Mouse (Mus musculus): ENCODE results near the gene Lrfn2. TPM values are rescaled to one million over a fixed set of nuclear protein-coding genes. Genes with fewer than 3 reads are reported as not detected.

Lrfn2 gene
- total and polyA plus RNA-seq, 3 experiments, result not detected

DNA sequence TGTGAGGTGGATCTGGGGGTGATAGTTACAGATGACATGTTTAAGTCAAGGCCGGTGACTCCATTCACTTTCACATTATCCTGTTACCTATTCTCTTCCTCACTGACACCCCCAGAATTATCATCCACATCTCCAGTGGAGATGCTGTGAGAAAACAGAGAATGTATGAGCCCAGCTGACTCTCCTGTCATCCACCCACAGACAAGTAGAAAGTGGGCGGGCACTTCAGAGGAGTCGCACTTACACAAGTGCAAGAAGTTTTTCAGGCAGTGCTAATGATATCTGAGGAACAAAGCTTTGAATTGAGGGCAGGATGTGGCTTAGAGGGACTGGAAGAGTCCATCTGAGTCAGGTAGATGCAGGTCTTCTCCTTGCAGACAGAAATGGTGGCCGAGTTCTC is 152.9 kb downstream of the Lrfn2 start:
- H3K4me1 ChIP-seq (ENCODE audit: control insufficient read depth in 1 of 2, insufficient read depth in 2 of 2), result no peaks in the 10 kb centered on the region
- DNase-seq (ENCODE audit: extremely low read depth), result no peak
- no peak overlapping the region for H3K4me3 ChIP-seq (replicated peaks in 1 of 3; ENCODE audit: low read depth in 2 of 3, low read length in 2 of 3, poor library complexity in 1 of 3)
- TF ChIP-seq POLR2A (IDR thresholded peaks at IDR 0.05; ENCODE audit: low read depth, low read length), result no peak
- TF ChIP-seq CHD2 (IDR thresholded peaks at IDR 0.05; ENCODE audit: low read length), result no peak
- no peak overlapping the region for H3K4me2 ChIP-seq (ENCODE audit: insufficient read depth, low read depth, poor library complexity, severe bottlenecking)
- H3K27me3 ChIP-seq (replicated peaks), result no peaks in the 10 kb centered on the region
- in situ Hi-C loops (cut with MboI; ENCODE audit: low pct_ligation_motif_present, low pct_unique_long_range_greater_than_20kb, low sequenced_read_pairs) (no loop called here), dilution Hi-C loops (cut with MboI; ENCODE audit: extremely low pct_ligation_motif_present, extremely low pct_unique_long_range_greater_than_20kb, low sequenced_read_pairs) (no loop called here)
- no peak overlapping the region for H3K9ac ChIP-seq (ENCODE audit: insufficient read depth, low read depth)
- H3K27ac ChIP-seq (ENCODE audit: insufficient read depth, low read depth), result no peak overlapping the region
- peaks cover 89% of the 10 kb centered on the region for H3K9me3 ChIP-seq (replicated peaks; ENCODE audit: low read length)
- H3K79me2 ChIP-seq (replicated peaks; ENCODE audit: control insufficient read depth, extremely low read depth, insufficient read depth, poor library complexity, severe bottlenecking), result no peaks in the 10 kb centered on the region
- H3K36me3 ChIP-seq (replicated peaks in 1 of 2; ENCODE audit: control insufficient read depth in 1 of 2, insufficient read depth in 1 of 2, low read length in 1 of 2), result no peaks in the 10 kb centered on the region

DNA sequence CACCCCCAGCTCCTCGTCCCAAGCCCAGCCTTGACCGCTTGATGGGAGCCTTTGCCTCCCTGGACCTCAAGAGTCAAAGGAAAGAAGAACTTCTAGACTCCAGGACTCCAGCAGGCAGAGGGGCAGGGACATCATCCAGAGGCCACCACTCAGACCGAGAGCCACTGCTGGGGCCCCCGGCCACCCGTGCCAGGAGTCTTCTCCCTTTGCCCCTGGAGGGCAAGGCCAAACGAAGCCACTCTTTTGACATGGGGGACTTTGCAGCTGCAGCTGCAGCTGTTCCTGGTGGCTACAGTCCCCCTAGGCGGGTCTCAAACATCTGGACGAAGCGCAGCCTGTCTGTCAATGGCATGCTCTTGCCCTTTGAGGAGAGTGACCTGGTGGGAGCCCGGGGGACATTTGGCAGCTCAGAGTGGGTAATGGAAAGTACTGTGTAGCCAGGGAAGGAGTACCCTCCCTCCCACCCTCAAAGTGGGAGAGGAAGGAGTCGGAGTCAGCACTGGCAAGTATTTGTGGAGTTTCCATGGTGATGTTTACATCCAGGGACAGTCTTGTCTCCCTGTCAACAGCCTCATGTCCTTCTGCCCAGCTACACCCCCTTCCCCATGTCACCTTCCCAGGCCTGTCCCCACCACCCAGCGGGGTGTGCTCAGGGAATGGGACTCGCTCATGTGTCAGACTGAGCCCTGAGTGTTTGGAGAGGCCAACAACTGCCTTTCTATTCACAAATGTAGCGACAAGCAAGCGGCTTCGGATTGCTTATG is 164.8 kb downstream of the Lrfn2 start:
- Histone ChIP-seq H3K36me3 (replicated peaks in 1 of 2; ENCODE audit: control insufficient read depth in 1 of 2, insufficient read depth in 1 of 2, low read length in 1 of 2) (no peaks in the 10 kb centered on the region), H3K4me1 (ENCODE audit: control insufficient read depth in 1 of 2, insufficient read depth in 2 of 2) (no peaks in the 10 kb centered on the region), H3K27me3 (replicated peaks) (no peaks in the 10 kb centered on the region), H3K4me2 (ENCODE audit: insufficient read depth, low read depth, poor library complexity, severe bottlenecking) (no peak overlapping the region), H3K9me3 (replicated peaks; ENCODE audit: low read length) (peaks cover 84% of the 10 kb centered on the region), H3K27ac (ENCODE audit: insufficient read depth, low read depth) (no peak overlapping the region), H3K4me3 (replicated peaks in 1 of 3; ENCODE audit: low read depth in 2 of 3, low read length in 2 of 3, poor library complexity in 1 of 3) (no peak overlapping the region), H3K79me2 (replicated peaks; ENCODE audit: control insufficient read depth, extremely low read depth, insufficient read depth, poor library complexity, severe bottlenecking) (no peaks in the 10 kb centered on the region), H3K9ac (ENCODE audit: insufficient read depth, low read depth) (no peak overlapping the region)
- dilution Hi-C loops (cut with MboI; ENCODE audit: extremely low pct_ligation_motif_present, extremely low pct_unique_long_range_greater_than_20kb, low sequenced_read_pairs), result no loop called here
- in situ Hi-C loops (cut with MboI; ENCODE audit: low pct_ligation_motif_present, low pct_unique_long_range_greater_than_20kb, low sequenced_read_pairs), result no loop called here
- no peak for TF ChIP-seq MXI1 (IDR thresholded peaks at IDR 0.05; ENCODE audit: low read depth, low read length)
- no peak for TF ChIP-seq RCOR1 (conservative IDR thresholded peaks at IDR 0.05; ENCODE audit: low read depth, low read length)
- TF ChIP-seq JUN (IDR thresholded peaks at IDR 0.05; ENCODE audit: insufficient read depth, low read depth, low read length), result no peak
- no peak for TF ChIP-seq CHD2 (IDR thresholded peaks at IDR 0.05; ENCODE audit: low read length)
- TF ChIP-seq SIN3A (IDR thresholded peaks at IDR 0.05; ENCODE audit: low read length), result no peak
- TF ChIP-seq MAX (IDR thresholded peaks at IDR 0.05; ENCODE audit: low read length), result no peak
- TF ChIP-seq SMC3 (IDR thresholded peaks at IDR 0.05; ENCODE audit: low read depth, low read length), result no peak
- no peak for TF ChIP-seq POLR2AphosphoS2 (IDR thresholded peaks at IDR 0.05; ENCODE audit: low read depth, low read length)
- no peak for TF ChIP-seq GABPA (IDR thresholded peaks at IDR 0.05; ENCODE audit: insufficient replicate concordance, low read depth, low read length)
- no peak for TF ChIP-seq MAZ (IDR thresholded peaks at IDR 0.05; ENCODE audit: low read depth, low read length)
- no peak for TF ChIP-seq TBP (conservative IDR thresholded peaks at IDR 0.05; ENCODE audit: low read depth, low read length)
- no peak for TF ChIP-seq UBTF (IDR thresholded peaks at IDR 0.05; ENCODE audit: low read depth, low read length)
- no peak for DNase-seq (ENCODE audit: extremely low read depth)

DNA sequence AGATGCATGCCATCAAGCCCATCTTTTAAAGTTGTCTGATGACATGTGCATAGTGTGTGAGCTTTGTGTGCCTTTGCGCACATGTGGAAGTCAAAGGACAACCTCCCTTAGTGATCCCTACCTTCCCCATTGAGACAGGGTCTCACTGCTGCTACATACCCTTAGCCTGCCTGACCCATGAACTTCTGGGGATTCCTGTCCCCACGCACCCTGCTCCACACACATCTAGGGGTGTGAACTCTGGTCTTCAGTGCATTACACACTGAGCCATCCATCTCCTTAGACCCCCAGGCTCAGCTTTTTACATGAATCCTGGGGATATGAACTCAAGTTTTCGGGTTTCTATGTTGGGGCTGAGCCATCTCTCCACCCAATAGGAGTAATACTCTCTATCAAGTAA is 179.2 kb downstream of the Lrfn2 start:
- Histone ChIP-seq H3K9ac (ENCODE audit: insufficient read depth, low read depth) (no peak overlapping the region), H3K4me2 (ENCODE audit: insufficient read depth, low read depth, poor library complexity, severe bottlenecking) (no peak overlapping the region), H3K27ac (ENCODE audit: insufficient read depth, low read depth) (no peak overlapping the region), H3K4me3 (replicated peaks in 1 of 3; ENCODE audit: low read depth in 2 of 3, low read length in 2 of 3, poor library complexity in 1 of 3) (no peak overlapping the region), H3K79me2 (replicated peaks; ENCODE audit: control insufficient read depth, extremely low read depth, insufficient read depth, poor library complexity, severe bottlenecking) (no peaks in the 10 kb centered on the region), H3K36me3 (replicated peaks in 1 of 2; ENCODE audit: control insufficient read depth in 1 of 2, insufficient read depth in 1 of 2, low read length in 1 of 2) (no peaks in the 10 kb centered on the region), H3K27me3 (replicated peaks) (no peaks in the 10 kb centered on the region), H3K9me3 (replicated peaks; ENCODE audit: low read length) (peaks cover 72% of the 10 kb centered on the region), H3K4me1 (ENCODE audit: control insufficient read depth in 1 of 2, insufficient read depth in 2 of 2) (no peaks in the 10 kb centered on the region)
- no peak for DNase-seq (ENCODE audit: extremely low read depth)
- dilution Hi-C loops (cut with MboI; ENCODE audit: extremely low pct_ligation_motif_present, extremely low pct_unique_long_range_greater_than_20kb, low sequenced_read_pairs) (no loop called here), in situ Hi-C loops (cut with MboI; ENCODE audit: low pct_ligation_motif_present, low pct_unique_long_range_greater_than_20kb, low sequenced_read_pairs) (no loop called here)
- TF ChIP-seq CHD1 (IDR thresholded peaks at IDR 0.05; ENCODE audit: low read depth, low read length) (no peak), RAD21 (IDR thresholded peaks at IDR 0.05; ENCODE audit: low read depth, low read length) (no peak), MAZ (IDR thresholded peaks at IDR 0.05; ENCODE audit: low read depth, low read length) (no peak), HCFC1 (IDR thresholded peaks at IDR 0.05; ENCODE audit: low read depth, low read length) (no peak), EP300 (IDR thresholded peaks at IDR 0.05; ENCODE audit: low read length) (no peak), E2F4 (IDR thresholded peaks at IDR 0.05; ENCODE audit: insufficient replicate concordance, low read depth, low read length) (no peak)
